Mouse (Mus musculus): Measurements from ENCODE around the gene Pola2.

The Pola2 gene

DNA sequence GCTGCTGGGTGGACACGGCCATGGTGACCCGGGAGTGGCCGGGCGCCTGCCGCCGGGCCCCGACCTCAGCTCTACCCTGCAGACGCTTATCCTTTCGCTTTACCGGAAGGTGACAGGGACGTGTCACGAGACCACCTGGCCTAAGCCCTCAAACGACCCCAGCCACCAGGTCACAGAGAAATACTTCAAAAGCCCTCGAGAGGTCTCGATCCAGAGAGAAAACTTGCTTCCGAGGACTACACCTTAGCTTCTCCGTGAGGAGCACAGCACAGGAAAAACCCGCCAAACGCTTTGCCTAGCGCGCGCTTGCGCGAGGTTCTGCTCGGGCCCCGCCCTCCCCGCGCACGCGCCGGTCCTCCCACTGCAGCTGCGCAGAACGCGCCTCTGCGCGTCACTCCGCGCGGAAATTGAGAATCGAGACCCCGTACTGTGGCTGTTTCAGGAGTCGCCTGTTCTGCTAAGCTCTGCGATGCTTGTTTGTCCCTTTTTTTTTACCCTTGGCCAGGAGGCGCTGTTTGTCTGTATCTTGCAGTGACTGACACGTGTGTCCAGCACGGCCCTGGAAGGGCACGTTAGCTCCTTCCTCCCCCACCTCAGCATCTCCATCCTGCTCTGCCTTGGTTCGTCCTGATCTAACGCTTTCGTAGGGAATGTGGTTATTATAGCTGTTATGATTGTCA, at the start of gene Pola2:
Pola2 (minus strand) TSS at position 320 of the 680 bp plus-strand sequence.
- peak; percentile 81 for DNase-seq

DNA sequence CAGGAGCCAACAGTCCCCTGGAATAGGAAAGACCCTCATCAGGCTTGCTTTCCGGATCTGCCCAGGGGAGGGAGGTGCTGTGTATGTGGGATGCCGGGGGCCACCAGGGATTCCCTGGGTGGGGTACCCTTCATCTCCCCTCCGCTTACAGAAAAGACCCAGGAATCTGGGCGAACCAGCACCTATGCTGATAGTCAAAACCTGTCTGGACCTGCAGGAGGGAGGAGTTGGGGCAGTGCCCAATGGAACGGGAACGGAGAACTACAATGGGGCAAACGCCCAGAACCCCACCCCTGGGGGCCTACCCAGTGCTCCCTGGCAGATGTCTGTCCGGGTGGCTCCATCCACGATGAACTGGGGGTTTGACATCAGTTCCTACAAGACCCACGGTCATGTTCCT, 49.7 kb upstream of the Pola2 start:
- DNase-seq: no peak

DNA sequence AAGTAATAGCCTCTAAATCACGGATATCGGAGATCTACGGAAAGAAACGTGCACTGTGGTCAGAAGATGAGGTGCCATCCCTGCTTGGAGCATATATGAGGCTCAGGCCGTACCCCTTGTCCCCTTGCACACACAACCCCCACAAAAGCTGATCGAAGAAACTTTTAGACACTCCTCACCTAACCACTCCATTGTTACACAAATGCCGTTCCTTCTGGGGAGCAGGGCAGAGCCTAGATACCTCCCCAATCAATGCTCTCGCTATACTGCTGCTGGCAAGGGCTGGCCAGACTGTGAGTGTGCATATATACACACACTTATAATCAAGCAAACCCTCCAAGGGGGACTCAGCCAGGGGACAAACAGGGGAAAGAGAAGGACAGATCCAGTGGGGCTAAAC, 45.1 kb upstream of the Pola2 start:
- no peak for DNase-seq

DNA sequence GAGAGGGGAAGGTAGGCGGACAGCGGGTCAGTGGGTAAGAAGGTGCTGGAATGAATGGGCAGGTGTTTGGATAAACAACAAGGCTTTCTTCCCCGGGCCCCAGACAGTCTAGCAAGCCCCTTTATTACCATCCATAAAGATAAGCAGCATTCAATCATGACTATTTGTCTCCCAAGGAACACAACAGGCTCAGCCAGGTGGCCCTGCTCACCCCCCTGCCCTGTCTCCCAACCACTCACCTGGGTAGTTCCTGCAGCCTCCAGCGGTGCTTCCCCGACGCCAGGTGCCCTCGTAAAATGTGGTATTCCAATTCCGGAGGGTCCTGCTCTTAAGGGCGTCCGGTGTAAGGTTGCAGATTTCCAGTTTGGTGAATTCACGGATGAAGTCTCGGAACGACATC, 43.0 kb upstream of the Pola2 start:
- no peak for DNase-seq

DNA sequence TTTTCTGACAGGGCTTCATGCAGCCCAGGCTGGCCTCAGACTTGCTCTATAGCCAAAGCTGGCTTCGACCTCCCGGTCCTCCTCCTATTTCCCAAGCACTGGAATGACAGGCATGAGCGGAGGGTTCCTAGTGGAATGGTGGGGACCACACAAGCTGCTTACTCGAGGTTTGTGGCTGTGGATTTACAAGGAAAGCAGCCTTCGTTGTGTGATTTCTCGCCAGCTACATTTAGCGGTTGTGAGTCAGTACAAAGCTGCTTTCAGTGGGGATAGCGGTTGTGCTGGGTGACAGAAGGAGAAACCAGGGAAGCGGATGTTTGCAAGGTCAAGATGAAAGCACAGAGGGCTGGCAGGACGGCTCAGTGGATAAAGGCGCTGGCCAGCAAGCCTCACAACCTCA, 41.5 kb upstream of the Pola2 start:
- DNase-seq: no peak

DNA sequence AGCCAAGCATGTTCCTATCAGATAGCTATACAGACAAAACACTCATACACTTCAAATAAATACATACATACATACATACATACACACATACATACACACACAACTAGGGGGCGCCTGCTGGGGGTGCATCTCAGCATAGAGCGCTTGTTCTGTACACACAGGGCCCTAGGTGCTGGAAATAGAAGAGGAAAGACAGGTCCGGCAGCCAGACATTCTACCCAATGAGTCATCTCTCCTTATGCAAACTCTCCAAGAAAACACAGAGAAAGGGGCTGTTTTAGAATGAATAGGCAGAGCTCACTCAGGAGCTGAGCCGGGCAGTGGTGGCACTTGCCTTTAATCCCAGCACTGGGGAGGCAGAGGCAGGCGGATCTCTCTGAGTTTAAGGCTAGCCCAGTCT, 36.0 kb upstream of the Pola2 start:
- no peak for DNase-seq

DNA sequence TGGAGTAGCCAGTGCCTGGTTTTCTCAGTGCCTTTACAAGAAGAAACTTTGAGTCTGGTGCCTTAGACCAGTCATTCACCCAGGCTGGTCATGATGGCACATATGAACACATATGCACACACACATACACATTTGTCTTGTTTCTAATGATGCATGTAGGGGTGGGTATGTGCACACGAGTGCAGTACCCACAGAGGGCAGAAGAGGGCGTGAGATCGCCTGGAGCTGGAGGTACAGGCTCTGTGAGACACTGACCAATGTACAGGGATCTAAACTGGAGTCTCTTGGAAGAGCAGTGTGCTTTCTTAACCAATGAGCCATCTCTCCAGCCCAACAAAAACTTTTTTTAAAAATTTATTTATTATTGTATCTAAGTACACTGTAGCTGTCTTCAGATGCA, 34.2 kb upstream of the Pola2 start:
- no peak for DNase-seq

DNA sequence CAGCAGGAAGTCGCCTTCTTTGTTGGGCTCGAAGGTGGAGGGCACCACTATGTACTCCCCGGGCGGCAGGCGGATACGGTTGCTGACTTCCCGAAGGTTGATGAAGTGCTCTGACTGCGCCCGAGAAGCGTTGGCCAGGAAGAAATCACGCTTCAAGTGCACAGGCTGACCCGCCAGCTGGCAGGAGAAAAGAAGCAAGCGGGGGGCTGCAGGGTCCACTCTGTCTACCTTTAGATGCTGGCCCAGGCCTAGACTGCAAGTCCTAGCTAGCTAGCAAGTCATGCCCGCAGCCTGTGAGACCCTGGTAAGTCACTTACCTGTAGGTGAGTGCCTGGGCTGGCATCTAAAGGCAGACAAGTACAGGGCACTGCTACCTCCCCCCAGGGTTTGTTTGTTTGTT, 30.7 kb upstream of the Pola2 start:
- DNase-seq: no peak

DNA sequence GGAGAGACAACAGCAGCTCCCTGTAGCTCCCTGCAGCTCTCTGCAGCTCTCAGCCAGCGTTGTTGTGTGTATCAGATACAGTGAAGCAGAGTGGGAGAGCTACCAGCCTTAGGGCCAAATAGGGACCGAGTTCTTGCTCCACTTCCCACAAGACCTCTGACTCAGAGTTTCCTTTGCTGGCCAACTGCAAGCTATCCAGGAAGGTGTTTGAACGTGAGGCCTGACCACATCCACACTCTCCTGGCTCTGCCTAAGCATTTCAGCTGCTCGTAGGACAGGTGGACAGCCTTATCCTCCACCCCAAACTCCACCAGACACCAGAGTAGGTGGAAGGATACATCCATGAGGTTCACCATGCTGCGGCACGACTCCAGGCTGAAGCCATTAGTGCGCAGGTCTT, 28.0 kb upstream of the Pola2 start:
- DNase-seq: no peak

DNA sequence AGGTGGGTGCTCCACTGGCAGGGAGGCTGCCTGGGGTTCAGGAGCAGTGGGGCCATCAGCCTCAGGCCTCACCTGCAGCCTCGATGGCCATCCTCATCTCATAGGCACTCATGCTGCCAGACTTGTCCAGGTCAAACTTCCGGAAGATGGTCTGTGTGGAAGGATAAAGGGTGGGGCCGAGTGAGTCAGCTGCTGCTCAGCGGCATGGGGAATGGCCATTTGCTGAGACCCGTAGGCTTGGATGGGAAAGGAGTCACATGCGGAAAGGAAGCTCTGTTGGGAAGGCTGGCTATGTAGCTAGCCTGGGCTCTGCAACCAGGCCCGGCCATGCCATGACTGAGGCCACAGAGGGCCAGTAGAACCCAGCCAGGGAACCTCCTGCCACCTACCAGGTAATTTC, 27.5 kb upstream of the Pola2 start:
- no peak for DNase-seq

DNA sequence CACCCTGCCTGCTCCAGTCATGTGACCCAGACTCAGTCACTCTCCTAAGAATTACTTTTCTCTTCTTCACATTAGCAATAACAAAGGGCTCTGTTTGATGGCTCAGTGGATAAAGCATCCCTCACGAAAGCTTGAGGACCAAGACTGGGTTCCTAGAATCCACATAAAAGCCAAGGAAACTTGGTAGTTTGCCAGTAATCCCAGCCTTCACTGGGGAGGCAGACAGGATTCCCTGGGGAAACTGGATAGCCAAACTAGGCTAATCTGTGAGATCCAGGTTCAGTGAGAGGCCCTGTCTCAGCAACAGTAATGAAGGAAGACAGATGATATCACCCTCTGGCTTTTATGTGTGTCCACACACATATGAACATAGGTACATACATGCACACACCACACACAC, 26.9 kb upstream of the Pola2 start:
- DNase-seq: no peak

DNA sequence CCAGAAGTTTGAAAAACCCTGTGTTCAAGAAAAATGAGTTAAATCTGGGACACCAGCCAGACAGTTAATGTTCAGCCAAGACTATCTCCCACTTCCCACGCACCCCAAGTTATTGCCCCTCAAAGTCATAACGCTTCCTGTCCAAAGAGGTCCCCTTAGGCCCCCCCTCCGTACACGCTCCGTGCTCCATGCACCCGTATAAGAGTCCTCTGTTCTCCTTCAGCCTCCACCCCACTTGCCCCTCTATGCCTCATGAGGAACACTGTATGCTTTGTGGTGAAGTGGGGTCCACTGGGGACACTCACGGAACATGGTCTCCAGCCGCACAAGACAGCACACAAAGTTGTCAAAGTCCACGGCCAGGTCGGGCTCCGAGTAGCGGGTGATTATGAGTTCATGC, 26.0 kb upstream of the Pola2 start:
- DNase-seq: no peak

DNA sequence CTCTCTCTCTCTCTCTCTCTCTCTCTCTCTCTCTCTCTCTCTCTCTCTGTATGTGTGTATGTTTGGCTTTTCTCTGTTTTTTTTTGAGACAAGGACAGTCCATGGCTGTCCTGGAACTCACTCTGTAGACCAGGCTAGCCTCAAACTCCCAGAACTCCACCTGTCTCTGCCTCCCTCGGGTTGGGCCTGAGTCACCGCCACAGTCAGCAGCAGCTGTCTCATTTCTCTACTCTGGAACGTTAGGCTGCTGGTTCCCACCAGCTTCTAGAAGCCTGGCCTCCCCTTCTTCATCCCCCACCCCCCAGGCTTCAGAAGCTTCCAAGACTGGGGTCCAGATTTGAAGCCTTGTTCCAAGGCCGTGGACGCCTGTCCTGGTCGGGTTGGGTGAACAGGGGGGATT, 25.6 kb upstream of the Pola2 start:
- no peak for DNase-seq

DNA sequence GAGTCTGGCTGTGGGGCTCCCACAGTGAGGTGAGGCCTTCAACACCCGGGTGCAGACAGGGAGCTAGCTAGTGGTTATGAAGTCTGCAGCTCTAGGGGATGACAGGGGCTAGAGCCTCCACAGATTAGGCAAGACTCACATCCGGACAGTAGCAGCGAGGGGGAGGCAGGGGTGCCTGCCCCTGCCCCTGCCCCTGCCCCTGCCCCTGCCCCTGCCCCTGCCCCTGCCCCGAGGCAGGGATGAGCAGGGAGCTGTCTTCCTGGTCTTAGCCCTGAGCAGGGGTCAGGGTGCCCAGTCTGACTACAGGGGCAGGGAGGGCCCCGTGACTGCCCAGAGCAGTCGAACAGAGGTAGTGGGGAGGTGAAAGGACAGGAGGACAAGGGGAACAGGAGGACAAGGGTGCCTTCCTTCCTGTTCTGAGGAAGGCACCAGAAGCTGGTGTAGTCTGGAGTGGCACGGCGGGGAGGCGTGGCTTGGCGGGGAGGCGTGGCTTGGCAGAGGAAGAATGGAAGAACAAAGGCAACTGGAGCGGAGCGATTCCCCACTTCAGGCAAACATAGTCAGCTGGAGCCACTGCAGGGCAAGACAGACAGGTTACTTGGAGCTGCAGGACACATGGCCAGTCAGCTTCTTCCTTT, 24.9 kb upstream of the Pola2 start:
- peak; percentile 71 for DNase-seq

DNA sequence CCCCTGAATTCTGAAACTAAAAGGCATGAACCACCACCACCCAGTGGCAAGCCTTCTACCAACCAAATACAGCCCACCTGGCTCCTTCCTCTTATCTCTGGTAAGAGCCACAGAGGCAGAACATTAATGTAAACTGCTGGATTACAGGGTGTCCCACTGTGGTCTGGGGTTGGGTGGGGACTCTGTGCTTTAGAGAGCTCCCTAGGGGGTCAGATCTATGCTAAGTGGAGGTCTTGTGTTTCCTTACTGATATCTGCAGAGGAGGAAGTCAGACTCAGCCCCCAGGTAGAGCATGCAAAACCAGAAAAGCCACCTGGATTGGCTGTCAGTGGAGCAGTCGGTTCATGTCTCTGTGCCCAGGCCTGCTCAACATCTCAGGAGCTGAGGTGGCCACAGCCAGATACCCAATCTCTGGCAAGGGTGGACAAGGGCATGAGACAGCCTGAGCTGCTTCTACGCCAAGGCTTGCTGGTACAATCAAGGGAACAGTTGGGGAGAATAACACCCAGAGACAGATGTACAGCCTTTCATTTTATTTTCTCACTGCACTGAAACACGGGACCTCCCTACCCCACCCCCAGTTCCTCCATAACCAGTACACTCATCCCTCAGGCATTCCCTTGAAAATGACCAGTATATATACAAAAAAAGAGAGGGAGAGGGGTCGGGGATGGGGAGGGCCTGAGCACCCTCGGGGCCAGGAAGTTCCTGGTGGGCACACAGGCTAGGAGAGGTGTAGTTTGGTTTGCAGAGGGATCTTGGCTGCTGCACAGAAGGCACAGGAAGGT, 24.2 kb upstream of the Pola2 start:
- no peak for DNase-seq

DNA sequence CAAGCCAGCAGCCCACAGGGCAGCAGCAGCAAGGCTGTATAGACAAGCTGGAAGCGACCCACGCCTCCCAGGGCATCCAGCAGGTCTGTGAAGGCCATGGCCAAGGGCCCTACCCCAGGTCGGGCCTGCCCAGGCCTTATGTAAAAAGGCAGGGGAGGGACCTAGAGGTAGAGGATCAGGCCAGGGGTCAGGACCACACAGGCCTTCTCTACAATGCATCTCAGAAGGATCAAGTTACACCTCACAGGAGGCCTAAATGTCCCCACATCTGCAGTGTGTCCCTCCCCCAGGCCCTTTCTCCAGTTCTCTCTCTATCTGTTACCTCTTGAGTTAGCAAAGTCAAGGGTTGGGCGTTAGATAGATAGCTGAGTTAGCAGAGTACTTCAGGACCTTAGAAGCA, 22.0 kb upstream of the Pola2 start, which contains the start of gene Slc22a20:
Slc22a20 (minus strand) TSS at position 101 of the 400 bp plus-strand sequence.
- DNase-seq: no peak

DNA sequence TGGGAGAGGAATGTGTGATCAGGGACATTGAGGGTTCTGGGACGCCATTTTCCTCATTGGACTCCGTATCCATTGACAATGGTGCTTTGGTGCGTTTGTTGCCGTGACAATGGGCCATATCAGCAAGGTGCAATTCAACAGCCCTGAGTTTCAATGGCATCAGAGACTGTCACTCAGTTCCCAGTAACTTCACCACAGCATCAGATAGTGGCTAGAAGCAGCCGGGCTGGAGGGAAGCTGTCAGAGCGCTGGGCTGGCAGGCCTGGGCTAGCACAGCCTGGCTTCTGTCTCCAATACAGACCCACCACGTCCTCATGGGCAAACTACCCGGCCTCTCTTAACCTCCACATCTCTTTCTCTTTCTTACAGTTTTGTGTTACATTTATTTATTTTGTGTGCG, 16.5 kb upstream of the Pola2 start:
- no peak for DNase-seq

DNA sequence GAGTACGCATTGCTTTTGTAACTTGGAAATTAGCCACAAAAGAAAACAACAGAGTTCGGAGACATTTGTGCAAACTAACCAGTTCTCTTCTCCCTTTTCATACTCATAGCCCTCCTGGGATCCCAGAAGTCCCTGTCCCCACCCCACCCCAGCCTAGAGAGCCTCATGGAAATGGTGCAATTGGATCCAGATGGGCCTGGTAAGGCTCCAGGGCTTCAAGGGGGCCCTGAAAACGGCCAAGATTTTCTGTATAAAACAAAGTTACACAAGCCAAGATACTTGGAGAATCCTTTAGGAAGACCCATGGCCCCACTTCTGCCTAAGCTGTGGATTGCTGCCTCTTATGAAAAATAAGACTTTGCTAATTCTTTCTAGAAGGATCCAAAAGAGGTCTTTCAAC, 13.7 kb upstream of the Pola2 start:
- DNase-seq: no peak

DNA sequence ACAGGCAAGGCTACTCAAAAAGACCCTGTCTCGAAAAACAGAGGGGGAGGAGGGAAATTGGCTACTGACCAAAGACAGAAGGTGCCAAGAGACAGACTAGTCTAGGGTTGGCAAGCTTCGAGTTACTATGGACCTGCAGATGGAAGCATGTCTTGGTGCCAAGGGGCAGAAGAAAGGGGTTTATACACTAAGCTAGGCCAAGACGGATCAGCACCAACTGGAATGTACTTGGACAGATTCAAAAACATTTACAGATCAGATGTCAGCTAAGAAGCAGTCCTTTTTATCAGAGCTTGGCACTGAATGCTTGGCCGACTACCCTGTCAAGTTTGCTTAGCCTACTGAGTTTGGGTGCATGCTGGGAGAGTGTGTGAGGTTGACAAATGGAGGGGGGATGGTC, 11.7 kb upstream of the Pola2 start:
- DNase-seq: peak; percentile 63

DNA sequence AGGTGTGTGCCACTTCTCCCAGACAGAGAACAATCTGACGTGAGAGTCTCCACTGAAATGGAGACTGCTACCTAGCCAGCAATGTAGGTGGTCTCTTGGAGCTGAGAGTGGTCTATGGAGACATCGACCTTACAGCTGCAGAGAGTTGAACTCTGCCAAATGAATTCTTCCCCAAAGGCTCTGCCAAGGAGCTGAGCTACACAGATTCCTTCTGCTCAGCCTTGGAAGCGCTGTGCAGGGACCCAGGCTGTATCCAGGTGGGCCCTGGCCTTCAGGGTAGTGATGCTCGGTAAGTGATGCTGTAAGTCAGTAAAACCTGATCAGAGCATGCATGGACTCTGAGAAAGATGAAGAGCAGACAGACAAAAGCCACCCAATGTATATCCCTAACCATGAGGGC, 11.1 kb upstream of the Pola2 start:
- DNase-seq: no peak

DNA sequence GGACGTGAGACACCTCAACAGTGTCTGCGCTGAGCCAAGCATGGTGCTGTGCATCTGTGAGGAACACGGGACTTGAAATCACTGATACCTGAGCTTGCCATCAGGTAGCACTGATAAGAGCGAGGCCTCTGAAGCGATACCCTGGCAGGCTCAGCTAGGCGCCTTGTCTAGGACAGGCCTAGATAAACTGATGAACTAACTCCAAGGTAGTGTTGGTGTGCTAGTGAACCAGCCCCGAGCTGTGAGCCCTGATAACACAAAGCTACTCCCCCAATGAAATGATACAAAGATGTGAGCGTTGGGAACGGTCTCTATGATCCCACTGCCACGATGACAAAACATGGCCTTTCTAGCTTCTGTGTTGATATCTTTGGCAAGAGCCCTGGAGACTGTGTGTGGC, 3.7 kb upstream of the Pola2 start:
- no peak for DNase-seq

DNA sequence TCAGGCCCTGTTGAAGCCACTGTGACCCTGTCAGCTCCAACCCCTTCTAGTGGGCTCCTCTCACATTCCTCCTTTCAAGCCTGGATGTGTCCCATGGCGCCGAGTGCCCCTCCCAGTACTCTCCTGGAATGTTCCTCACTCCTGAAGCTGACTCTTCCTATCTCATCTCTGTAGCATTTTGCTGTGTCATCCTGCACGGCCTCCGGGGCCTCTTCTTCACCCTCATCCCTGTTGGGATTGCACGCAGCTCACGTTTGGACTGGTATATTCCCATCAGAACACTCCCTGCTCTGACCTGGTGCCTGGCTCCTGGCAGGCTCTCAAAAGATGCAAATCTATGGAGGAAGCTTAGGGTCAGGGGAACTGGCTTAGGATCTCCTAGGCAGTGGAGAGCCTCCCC, 2.8 kb upstream of the Pola2 start:
- no peak for DNase-seq

DNA sequence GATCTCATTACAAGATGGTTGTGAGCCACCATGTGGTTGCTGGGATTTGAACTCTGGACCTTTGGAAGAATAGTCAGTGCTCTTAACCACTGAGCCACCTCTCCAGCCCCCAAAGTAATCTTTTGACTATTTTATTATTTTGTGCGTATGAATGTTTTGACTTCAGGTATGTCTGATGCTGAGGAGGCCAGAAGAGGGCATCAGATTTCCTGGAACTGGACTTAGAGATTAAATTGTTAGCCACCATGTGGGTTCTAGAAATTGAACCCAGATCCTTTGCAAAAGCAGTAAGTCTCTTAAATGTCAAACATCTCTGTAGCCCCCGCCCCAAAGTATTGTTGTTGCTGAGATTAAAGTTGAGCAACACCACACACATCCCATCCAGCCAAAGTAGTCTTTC, 1.9 kb upstream of the Pola2 start:
- no peak for DNase-seq

DNA sequence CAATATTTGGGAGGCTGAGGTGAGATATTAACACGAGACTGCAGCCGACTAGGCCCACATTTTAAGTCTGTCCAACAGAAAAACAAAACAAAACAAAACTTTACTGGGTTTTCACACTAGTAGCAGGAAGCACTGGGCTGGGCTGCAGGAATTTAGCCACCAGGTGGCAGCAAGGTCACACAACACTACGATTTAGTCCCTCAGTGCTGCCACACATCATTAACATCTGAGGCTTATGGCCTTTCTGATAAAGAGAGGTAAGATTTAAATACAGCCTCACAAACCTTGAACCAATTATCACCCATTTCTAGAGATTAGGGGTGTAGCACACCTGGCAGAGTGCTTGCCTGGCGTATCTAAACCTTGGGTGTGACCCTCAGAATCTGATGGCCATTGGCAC, 1.3 kb upstream of the Pola2 start:
- DNase-seq: peak; percentile 56
